Mouse (Mus musculus) embryonic facial prominence, embryonic 14.5 days (tissue): ENCODE data around the gene Mtx1. TPM values are rescaled to one million over a fixed set of nuclear protein-coding genes. Genes with fewer than 3 reads are reported as not detected.
A peak's percentile ranks its signal among the peaks of the same experiment; 100 is the strongest.

Experiments
- ATAC-seq: fragments of 200-750 bp; cut with Nextera tagmentation; 2 replicates; pipeline ENCODE4 v1.8.0; 2017; ENCODE audit warnings: low read depth, moderate number of reproducible peaks, moderate TSS enrichment
- DNase-seq: peaks from one replicate; pipeline ENCODE4 v3.0.0-alpha.2; 2015; ENCODE audit warnings: low spot score
- H3K27ac ChIP-seq: fragments of 300-500 bp; sonication (generic); replicated peaks from 2 replicates; pipeline ENCODE4 v1.5.1; 2014; ENCODE audit warnings: low read depth, mild to moderate bottlenecking, low read length, moderate library complexity
- H3K27me3 ChIP-seq: fragments of 300-500 bp; sonication (generic); replicated peaks from 2 replicates; pipeline ENCODE4 v1.6.1; 2014; ENCODE audit warnings: low read length; ENCODE audit not compliant: control insufficient read depth, insufficient read depth
- H3K36me3 ChIP-seq: fragments of 300-500 bp; sonication (generic); 2 replicates; pipeline ENCODE4 v1.6.1; 2014; ENCODE audit warnings: low read length, mixed read lengths; ENCODE audit not compliant: control insufficient read depth, insufficient read depth
- H3K4me1 ChIP-seq: fragments of 300-500 bp; sonication (generic); 2 replicates; pipeline ENCODE4 v1.6.1; 2014; ENCODE audit warnings: antibody characterized with exemption, low read length; ENCODE audit not compliant: control insufficient read depth, insufficient read depth
- H3K4me2 ChIP-seq: fragments of 300-500 bp; sonication (generic); 2 replicates; pipeline ENCODE4 v1.6.1; 2014; ENCODE audit warnings: low read depth, mild to moderate bottlenecking, low read length, moderate library complexity, mixed read lengths
- H3K4me3 ChIP-seq: fragments of 300-500 bp; sonication (generic); 2 replicates; pipeline ENCODE4 v1.5.1; 2014; ENCODE audit warnings: low read depth, mild to moderate bottlenecking, low read length
- H3K9ac ChIP-seq: fragments of 300-500 bp; sonication (generic); 2 replicates; pipeline ENCODE4 v1.6.1; 2014; ENCODE audit warnings: low read depth, mild to moderate bottlenecking, low read length, moderate library complexity, mixed read lengths
- H3K9me3 ChIP-seq: fragments of 300-500 bp; sonication (generic); 2 replicates; pipeline ENCODE4 v1.6.1; 2016; ENCODE audit warnings: low read length; ENCODE audit not compliant: control insufficient read depth
- WGBS: fragments of 180-500 bp; shearing (Covaris S2); extraction: QIAGEN DNeasy Blood & Tissue Kit; methylation state at CpG from one replicate; pipeline ENCODE4 v1.1.7; 2014; 5-methylcytosine and 5-hydroxymethylcytosine counted together
- polyA plus RNA-seq: library from polyadenylated mRNA; unstranded; fragments of >200 nt; fragmentation: Nextera tagmentation; extraction: Ambion mirVana; gene quantifications from 2 replicates; pipeline ENCODE4 v1.2.1, GENCODE M21; 2014

Mtx1 gene
- polyA plus RNA-seq, 1 experiment from 2014 or later: 151 TPM

DNA sequence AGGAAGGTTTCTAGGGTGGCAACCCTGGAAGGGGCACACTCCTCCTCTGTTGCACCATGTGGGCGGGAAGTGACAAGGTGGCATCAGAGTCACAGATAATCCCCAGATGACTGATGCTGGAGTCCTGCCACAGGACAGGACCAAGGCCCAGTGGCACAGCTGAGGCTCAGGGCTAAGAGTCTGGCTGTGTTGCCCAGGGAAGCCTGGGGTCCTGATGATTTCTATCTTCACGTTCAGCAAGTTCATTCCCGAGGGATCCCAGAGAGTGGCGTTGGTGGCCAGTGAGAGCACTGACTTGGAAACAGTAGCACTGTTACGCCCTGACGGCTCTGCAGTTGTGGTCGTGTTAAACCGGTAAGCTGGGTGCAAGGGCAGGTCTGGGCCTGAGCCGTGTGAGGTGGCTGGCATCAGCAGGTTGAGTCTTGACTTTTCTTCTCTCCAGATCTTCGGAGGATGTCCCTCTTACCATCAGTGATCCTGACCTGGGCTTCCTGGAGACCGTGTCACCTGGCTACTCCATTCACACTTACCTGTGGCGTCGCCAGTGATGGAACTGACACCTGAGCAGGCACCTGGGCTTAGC lies 18.7 kb downstream of the Mtx1 start:
- no peaks in the 10 kb centered on the region for H3K27me3 ChIP-seq
- H3K27ac ChIP-seq: no peak overlapping the region
- WGBS: 91% methylated on average over 13 of the region's 13 CpGs
- H3K4me1 ChIP-seq: peaks cover 12% of the 10 kb centered on the region
- no peak for DNase-seq
- no peak for ATAC-seq
- no peak overlapping the region for H3K9ac ChIP-seq
- no peak overlapping the region for H3K4me2 ChIP-seq
- no peaks in the 10 kb centered on the region for H3K9me3 ChIP-seq
- H3K36me3 ChIP-seq: peaks cover 60% of the 10 kb centered on the region
- H3K4me3 ChIP-seq: no peak overlapping the region

DNA sequence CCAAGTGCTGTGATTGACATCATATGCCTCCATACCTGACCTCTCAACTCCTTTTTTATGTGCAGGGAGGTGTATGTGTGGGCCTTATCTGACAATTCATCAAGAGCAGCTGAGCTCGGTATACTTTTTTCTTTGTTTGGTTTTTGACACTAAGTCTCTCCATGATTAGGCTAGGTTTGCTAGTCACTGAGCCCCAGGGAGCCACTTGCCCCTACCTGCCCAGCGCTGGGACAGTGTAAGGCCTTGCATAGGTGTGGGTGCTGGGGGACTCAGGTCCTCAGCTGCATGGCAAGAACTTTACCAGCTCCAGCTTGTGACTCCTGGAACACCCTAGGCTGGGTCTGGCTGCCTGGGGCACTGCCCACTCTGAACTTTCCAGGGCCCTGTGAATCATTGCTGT lies 20.2 kb downstream of the Mtx1 start:
- Histone ChIP-seq H3K4me1 (peaks cover 5% of the 10 kb centered on the region), H3K36me3 (peaks cover 60% of the 10 kb centered on the region), H3K4me3 (no peak overlapping the region), H3K27ac (no peak overlapping the region), H3K4me2 (no peak overlapping the region), H3K27me3 (no peaks in the 10 kb centered on the region), H3K9ac (no peak overlapping the region), H3K9me3 (no peaks in the 10 kb centered on the region)
- WGBS: 82% methylated on average over 2 of the region's 2 CpGs
- no peak for ATAC-seq
- no peak for DNase-seq

DNA sequence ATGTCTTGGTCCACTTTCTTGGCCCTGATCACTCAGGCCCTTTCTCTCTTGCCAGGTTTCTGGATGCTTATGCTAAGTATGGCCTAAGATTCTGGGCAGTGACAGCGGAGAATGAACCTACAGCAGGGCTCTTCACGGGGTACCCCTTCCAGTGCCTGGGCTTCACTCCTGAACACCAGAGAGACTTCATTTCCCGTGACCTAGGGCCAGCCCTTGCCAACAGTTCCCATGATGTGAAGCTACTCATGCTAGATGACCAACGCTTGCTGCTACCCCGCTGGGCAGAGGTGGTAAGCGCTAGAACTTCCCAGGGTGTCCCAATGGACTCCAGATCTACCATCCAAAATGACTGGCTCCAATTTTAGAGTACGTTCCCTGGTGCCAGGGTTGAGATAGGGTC lies 20.8 kb downstream of the Mtx1 start:
- no peaks in the 10 kb centered on the region for H3K27me3 ChIP-seq
- H3K4me2 ChIP-seq: no peak overlapping the region
- H3K4me3 ChIP-seq: no peak overlapping the region
- DNase-seq (no peak), ATAC-seq (no peak)
- H3K27ac ChIP-seq: no peak overlapping the region
- no peaks in the 10 kb centered on the region for H3K9me3 ChIP-seq
- peaks cover 60% of the 10 kb centered on the region for H3K36me3 ChIP-seq
- 92% methylated on average over 7 of the region's 7 CpGs for WGBS
- no peak overlapping the region for H3K9ac ChIP-seq
- H3K4me1 ChIP-seq: peaks cover 5% of the 10 kb centered on the region

DNA sequence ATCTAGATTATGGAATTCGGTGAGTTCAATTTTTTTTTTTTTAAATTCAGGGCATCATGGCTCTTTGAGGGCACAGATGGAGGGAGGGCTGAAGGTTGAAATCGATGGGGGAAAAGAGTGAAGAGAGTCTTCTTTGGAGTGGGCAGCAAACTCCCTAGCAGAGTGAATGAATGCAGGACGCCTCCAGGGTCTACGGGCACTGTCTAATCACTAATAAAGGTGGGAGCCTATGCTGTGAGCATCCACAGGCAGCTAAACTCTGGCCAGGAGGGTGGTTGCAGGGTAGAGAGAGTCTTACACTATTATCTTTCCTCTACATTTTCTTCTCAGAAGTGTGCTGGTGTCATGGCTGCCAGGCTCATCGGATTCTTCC lies 23.8 kb downstream of the Mtx1 start:
- ATAC-seq: no peak; the same call in 1 of the 2 replicates
- no peaks in the 10 kb centered on the region for H3K27me3 ChIP-seq

DNA sequence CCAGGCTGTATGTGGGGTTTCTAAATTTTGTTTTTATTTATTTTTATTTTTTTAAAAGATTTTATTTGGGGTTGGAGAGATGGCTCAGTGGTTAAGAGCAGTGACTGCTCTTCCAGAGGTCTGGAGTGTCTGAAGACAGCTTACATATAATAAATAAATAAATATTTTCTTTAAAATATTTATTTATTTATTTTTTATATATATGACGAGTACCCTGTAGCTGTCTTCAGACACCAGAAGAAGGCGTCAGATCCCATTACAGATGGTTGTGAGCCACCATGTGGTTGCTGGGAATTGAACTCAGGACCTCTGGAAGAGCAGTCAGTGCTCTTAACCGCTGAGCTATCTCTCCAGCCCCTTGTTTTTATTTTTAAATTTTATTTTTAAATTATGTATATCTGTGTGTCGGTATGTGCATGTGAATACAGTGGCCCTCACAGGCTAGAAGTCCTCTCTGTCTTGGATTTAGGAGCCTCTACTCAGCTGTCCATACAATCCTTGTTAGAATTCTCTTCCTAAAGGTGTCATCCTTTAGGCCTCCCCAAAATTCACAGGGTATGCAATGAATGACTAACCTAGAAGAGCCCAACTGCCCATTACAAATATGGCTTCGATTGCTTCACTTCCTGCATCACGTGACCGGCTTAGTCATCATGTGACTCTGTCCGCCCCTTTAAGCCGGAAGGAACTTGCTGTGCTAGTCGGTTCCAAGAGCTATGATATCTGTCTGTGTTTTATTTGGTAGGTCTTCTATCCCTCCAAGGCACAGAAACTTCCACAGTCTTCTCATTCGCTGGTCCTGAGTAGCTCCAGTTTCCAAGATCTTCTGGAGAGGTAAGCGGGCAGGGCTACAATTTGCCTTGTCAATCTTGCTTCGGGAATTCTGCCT lies 24.4 kb downstream of the Mtx1 start, which contains the start of gene Gba:
TSS of gene Gba (plus strand) at position 676 of the 889 bp plus-strand sequence.
- Histone ChIP-seq H3K9me3 (no peaks in the 10 kb centered on the region), H3K4me3 (peak within 1 kb of the TSS; percentile 57), H3K4me1 (peaks cover 5% of the 10 kb centered on the region), H3K36me3 (peaks cover 24% of the 10 kb centered on the region), H3K9ac (peak within 1 kb of the TSS; percentile 66), H3K27ac (no peak within 1 kb of the TSS), H3K4me2 (peak within 1 kb of the TSS; percentile 71), H3K27me3 (no peaks in the 10 kb centered on the region)
- ATAC-seq: peak; percentile 91
- DNase-seq: peak; percentile 96
- 25% methylated on average over 13 of the region's 13 CpGs for WGBS

More for the DNA sequence above, 23.8 kb downstream of the Mtx1 start:
- Histone ChIP-seq H3K4me1 (peaks cover 5% of the 10 kb centered on the region), H3K36me3 (peaks cover 31% of the 10 kb centered on the region), H3K27ac (no peak overlapping the region), H3K9me3 (no peaks in the 10 kb centered on the region), H3K4me3 (peak overlapping the region; percentile 57), H3K9ac (peak overlapping the region; percentile 66), H3K4me2 (peak overlapping the region; percentile 71)
- DNase-seq: no peak
- 25% methylated on average over 5 of the region's 5 CpGs for WGBS

DNA sequence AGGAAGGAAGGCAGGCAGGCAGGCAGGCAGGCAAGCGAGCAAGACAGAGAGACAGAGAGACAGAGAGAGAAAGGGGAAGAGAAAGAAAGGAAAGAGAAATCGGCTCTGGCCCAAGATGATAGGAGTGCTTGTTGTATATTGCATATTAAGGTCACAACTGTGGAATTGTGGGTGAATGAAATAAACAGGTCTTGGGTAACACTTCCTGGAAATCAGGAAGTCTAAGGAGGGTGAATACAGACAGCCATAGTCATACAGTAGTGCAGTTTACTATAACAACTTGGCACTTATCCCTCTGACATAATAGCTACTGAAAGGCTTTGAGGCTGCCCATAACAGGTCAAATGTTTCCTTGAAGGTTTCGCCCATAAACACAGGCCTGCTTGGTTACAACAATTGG lies 27.0 kb downstream of the Mtx1 start:
- no peak overlapping the region for H3K9ac ChIP-seq
- H3K36me3 ChIP-seq: no peaks in the 10 kb centered on the region
- 81% methylated on average over 3 of the region's 3 CpGs for WGBS
- no peak overlapping the region for H3K27ac ChIP-seq
- DNase-seq (no peak), ATAC-seq (no peak)
- H3K4me3 ChIP-seq: no peak overlapping the region
- no peaks in the 10 kb centered on the region for H3K9me3 ChIP-seq
- H3K4me1 ChIP-seq: peaks cover 15% of the 10 kb centered on the region
- H3K27me3 ChIP-seq: no peaks in the 10 kb centered on the region
- H3K4me2 ChIP-seq: no peak overlapping the region

DNA sequence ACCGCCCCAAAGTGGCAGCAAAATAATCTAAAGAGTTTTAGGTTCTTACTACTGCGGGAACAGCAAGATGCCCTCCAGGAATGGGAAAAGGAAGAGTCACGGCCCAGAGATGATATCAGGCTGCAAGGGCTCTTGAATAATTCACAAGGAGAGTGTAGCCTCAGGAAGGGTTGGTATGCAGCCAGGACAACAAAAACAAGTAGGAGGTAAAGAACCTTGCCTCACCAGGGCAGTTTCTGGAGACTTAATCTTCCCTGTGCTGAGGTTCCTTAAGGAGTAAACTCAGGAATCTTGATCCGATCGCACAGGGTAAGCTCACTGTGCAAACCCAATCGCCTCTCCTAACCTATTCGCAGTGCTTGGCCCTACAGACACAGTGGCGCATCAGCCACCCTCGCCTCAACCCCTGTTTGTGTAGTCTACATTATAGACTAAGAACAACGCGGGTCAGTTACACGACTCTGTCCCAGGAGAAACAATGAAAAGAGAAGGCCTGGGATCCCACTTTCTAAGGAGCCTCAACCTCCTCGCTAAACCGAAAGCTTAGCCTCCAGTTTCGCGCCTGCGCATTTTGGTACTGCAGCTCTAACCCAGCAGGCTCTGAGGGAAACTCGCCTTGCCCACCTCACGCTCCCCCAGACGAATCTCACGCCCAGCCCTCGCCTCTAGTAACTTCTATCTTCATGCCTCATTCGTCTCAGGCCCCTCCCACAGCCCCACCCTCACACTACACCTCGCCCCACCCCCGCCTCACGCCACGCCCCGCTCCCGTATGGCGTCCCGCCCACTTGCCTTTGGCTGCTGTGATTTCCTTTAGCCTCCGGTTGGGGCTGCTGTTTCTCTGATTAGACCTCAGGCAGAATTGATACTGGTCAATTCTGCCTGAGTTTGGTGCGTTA lies 30.7 kb downstream of the Mtx1 start:
- ATAC-seq: peak; percentile 98
- Histone ChIP-seq H3K36me3 (no peaks in the 10 kb centered on the region), H3K27ac (peak overlapping the region; percentile 90), H3K9ac (peak overlapping the region; percentile 75), H3K4me2 (peak overlapping the region; percentile 75), H3K4me3 (peak overlapping the region; percentile 44), H3K9me3 (no peaks in the 10 kb centered on the region), H3K27me3 (no peaks in the 10 kb centered on the region), H3K4me1 (peaks cover 10% of the 10 kb centered on the region)
- DNase-seq: peak; percentile 98
- WGBS: 5% methylated on average over 33 of the region's 33 CpGs

DNA sequence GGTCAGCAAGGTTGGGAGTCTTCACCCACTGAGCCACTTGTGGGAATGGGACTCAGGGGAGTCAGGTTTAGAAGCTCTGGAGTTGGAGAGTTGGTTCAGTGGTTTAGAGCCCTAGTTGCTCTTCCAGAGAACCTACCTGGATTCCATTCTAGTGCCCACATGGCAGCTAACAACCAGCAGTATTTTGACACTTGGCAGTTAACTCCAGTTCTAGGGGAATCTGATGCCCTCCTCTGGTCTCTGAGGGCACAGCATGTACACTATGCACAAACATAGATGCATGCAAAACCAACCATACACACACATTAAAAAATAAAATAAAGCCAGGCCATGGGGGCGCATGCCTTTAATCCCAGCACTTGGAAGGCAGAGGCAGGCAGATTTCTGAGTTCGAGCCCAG lies 33.0 kb downstream of the Mtx1 start:
- 95% methylated on average over 2 of the region's 2 CpGs for WGBS
- H3K4me2 ChIP-seq: no peak overlapping the region
- ATAC-seq (no peak), DNase-seq (no peak)
- H3K4me1 ChIP-seq: peaks cover 10% of the 10 kb centered on the region
- H3K9me3 ChIP-seq: no peaks in the 10 kb centered on the region
- H3K27me3 ChIP-seq: no peaks in the 10 kb centered on the region
- H3K4me3 ChIP-seq: no peak overlapping the region
- H3K36me3 ChIP-seq: 0 out of 2 replicates have a peak, but pooled peaks cover 7% of the 10 kb centered on the region
- H3K9ac ChIP-seq: no peak overlapping the region
- H3K27ac ChIP-seq: no peak overlapping the region
